Mouse (Mus musculus) common myeloid progenitor, adult 5-6 weeks (primary cell): ENCODE data around the gene Pdgfb. TPM values are rescaled to one million over a fixed set of nuclear protein-coding genes. Genes with fewer than 3 reads are reported as not detected.

Source experiments
- ATAC-seq: replicated peaks from 2 replicates; pipeline ENCODE4 v1.8.0; 2016; ENCODE audit warnings: low read depth, mild to moderate bottlenecking, moderate TSS enrichment, inconsistent platforms; ENCODE audit not compliant: poor library complexity, severe bottlenecking
- total RNA-seq: library from RNA; stranded (forward); fragments of 200-1000, 187-1606 nt; gene quantifications from 2 replicates; pipeline ENCODE4 v1.2.3, GENCODE M21; 2017

The Pdgfb gene
- total RNA-seq: 0.10 and 0.82 TPM in 2 replicates

DNA sequence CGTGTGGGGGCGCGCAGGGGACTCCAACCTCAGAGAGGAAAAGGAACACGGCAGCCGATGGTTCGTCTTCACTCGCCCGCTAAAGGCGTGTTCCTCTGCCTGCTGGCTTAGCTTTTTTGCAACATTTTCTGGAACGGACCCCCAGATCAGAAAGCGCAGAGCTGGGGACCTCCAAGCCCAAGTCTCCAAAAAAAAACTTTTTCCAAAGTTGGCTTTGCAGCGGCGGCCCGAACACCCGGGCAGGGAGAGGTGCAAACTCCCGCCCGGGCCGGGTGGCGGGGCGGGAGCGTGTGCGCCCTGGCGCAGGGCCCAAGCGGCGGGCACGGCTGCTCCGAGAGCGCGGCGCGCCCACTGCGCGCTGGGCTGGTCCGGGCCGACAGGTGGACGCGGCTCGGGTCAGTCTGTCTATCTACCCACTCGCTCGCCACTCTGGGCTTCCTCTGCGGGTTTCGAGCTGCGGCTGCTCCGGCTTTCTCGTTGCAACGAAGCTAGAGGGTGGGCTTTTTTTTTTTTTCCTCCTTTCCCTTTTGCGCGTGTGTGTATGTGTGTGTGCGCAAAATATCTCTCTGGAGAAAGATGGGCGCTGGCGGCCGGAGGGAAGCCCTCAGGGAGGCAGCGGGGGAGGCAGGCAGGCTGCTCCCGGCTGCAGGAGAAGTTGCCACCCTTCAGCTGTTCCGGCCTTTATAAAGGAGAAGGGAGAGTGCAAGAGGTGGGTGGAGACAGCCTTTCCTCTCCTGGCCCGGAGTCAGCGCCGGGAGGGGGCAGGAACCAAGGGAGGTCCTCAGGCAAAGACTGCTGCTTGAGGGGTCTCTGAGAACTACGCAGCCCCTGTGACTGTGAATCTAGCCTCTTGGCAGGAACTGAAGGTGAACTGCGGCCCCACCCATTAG lies at the start of gene Pdgfb:
TSS of gene Pdgfb (minus strand) at position 657 of the 890 bp plus-strand sequence.
- ATAC-seq: peak; percentile 18; the same call in 1 of the 2 replicates

DNA sequence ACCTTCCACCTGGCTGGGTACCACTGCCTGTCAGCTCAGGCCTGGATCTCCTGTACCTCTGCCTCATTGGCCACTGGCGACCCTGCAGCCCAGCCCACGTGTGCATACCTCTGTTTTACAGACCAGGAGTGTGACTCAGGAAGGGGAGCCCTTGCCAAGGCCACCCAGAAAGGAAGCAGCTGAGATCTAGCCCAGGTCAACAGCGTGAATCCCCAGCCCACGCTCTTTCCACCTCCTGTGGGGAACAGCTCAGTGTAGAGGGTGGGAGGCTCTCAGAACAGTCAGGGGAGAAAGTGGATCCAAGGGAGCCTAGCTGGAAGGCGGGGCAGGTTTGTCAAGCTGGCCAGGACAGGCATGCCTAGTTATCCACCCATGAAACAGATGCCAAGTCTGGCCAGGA lies 48.0 kb upstream of the Pdgfb start:
- ATAC-seq: no peak

DNA sequence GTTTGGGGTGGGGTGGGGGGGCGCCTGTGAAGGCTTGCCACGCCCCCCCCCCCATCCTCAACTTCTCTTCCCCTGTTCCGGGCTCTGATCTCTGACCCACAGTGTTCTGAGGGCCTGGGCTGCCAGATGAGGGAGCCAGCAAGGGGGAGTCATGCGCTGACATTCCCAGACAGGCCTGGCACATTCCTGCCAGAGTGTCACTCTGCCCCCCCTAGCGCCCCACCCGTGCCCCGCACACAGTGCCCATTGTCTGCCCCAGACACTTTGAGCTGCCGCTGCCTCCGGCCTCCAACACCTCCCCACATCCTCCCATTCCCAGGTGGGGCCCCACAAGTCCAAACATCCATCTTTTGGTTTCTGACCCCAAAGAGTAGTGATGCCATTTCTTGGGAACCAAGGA lies 47.6 kb upstream of the Pdgfb start:
- no peak for ATAC-seq

DNA sequence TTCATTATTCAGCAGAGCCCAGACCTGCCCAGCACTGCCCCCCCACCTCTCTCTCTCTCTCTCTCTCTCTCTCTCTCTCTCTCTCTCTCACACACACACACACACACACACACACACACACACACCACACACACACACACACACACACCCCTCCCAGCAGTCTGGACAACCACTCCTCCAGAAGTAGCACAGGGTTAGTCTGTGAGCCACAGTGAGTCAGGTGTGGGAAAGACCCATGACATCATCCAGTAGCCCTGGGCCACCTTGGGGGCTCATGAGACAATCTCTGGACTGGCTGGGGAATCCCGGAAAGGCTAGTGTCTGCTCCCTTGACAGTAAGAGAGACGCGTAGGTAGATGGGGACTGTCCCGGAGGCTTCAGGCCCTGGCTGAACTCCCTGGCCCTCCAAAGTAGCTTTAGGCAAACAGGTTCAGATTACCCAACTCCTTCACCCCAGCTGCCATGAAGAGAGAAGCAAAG lies 46.3 kb upstream of the Pdgfb start:
- no peak for ATAC-seq

DNA sequence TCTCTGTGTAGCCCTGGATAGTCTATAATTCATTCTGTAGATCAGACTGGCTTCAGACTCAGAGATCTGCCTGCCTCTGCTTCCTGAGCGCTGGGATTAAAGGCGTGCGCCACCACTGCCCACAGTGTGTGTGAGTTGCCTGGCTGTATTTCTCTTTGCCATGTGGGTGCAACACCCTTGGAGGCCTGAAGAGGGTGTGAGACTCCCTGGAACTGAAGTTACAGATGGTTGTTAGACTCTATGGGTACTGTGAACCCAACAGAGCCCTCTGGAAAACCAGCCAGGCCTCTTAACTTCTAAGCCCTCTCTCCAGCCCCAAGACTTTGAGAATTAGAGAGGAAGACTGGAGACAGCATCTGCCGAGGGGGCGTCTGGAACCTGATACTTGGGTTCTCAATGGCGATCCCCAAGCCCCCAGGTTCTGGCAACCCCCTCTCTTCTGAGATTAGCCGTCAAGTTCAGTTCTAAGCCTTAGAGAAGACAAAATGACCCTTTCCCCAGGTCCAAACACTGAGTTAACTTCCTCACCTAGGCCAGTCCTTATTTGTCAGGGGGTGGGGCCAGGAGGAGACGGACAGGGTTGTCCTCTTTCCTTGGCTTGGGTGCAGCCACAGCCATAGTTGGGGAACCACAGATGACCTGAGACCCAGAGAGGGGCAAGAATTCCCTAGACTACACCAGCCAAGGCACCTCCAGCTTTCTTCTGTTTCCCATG lies 45.7 kb upstream of the Pdgfb start:
- no peak for ATAC-seq

DNA sequence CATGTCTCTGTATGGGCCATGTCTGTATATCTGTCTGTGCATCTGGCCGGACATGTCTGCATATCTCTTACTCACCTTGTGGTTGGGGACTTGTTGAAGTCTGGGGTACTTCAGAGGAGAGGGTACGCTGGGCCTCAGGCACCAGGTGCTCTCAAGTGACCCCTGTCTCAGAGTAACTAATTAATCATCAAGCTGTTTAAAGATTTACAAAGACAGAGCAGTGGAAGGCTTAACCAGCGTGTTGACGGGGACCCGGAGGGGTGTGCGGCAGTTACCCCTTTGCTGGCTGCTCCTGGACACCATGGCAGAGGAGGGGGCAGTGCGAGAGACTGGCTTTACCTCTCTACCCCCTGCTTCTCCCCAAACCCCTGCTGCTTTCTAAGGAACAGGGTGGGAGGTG lies 44.8 kb upstream of the Pdgfb start:
- ATAC-seq: no peak

DNA sequence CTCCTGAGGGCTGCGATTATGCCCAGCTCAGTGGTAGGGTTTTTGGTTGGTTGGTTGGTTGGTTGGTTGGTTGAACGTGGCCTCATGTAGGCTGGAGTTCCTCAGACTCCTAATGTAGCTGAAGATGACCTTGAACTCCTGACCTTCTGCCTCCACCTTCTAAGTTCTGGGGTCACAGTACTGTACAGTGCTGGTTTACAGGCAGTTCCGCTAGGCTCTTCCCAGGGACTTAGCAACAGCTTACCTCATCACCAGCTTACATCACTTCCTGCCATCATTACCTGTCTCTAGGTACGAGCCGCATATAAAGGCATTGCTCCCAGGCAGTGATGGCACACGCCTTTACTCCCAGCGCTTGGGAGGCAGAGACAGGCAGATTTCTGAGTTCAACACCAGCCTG lies 43.4 kb upstream of the Pdgfb start:
- ATAC-seq: no peak

DNA sequence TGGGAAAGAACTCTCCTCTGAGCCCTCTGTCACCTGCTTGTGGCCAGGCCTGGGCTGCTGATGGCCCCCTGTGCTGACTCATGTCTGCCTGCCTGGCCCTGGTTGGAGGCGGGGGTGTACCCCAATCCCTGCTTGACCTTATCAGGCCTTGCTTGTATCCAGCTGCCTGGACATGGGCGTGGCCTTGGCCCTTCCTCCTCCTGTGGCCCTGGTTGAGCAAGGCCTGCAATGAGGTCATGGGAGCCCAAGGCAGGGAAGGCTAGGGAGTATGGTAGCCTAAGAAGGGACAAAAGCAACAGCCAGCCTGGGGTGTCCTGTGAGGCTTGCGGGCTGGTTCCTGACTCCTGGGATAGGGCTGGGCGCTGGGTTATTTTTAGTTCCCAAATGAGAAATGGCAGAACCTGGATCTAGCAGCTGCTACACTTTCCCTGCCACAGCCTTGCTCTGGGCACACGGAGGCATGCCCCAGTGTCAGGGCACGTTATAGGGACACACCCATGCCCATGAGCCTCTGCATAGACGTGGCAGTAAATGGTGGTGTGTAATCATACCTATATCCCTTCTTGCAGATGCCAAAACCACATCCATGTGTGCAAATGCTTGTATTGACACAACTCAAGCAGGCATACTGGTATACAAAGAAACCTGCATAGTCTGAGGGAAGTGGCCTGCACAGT lies 39.4 kb upstream of the Pdgfb start:
- ATAC-seq: no peak

DNA sequence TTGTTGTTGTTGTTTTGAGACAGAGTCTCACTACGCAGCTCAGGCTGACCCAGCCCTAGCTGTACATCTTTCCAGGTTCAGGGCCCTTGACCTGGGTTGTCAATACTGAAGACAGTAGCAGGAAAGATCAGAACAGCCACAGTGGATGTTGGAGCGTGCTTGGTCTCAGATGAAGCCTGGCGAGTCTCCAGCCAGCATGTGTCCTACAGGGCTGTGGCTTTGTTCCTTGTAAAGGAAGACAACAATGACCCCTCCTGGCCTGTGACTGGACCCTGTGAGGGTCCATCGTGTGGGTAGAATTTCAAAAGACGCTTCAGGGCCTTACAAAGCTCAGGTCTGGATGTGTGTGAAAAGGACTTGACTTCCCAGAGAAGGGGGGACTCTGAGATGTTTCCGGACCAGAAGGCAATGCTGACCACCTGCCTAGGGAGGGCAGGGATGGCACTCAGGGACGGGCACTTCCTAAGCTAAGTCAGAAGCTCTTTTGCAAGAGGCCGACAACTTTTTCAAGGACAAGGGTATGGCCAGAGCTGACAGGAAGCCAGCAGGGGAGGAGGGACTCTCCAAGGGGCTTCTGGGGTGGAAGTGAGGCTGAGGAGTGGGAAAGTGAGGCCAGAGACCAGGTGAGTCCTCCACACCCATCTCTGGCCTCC lies 38.7 kb upstream of the Pdgfb start:
- ATAC-seq: no peak

DNA sequence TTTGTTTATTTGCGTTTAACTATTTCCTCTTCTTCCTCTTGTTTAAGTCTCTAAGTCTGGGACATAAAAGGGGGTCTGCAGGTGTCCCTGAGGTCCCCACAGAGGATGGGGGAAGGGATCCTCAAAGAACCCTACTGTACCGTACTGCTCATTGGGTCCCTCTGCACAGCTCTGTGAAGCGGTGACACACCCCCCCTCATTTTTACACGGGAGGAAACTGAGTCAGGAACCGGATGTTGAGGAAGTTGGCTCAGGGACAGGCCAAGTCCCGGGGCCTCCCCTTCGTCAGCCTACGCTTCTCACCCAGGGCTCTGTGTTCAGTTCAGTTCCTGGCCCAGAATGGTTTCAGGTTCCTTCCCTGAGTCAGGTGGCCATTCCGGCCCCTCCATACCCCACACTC lies 37.0 kb upstream of the Pdgfb start:
- no peak for ATAC-seq

DNA sequence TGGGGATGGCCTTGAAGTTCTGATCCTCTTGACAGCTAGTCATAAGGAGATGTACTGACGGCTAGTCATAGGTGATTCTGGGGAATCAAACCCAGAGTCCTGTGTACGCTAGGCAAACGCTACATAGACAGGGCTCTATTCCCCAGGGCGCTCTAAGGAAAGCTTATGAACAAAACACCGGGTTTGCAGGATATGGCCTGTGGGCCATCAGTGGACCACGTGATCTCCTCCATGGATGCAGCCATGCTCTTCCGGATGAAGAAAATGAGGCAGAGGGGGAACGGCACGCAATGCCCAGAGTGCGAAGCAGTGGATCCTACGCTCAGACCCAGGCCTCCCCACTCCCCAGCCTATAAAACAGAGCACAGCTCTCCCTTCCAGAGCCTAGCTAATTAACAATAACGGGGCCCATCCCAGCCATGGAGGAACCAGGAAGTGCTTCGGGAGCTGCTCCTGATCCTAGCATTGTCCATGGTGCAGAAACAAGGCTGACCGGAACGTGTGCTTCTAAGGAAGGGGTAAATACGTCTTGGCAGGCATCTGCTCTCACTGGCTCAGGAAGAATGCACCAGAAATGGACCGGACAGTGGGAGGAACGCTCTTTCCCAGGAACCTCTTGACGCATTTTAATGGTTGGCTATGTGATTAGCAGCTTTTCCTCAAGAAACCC lies 36.5 kb upstream of the Pdgfb start:
- ATAC-seq: no peak

DNA sequence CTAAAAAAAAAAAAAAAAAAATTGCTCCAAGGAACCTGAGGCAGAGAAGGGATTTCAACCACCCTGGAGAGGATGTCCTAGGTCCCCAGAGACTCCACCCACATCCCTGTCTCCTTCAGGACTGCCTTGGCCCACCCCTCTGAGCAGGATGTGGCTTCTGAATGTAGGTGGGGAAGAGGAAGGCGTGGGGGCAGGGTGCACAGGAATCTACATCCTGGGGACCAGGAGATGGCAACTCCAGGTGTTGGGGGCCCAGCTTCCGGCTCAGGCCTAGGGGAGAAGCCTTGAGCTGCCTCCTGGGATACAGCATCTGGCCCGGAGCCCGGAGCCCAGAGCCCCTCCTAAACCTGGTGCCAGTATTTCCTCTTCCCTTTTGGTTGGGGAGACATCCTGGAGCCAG lies 35.3 kb upstream of the Pdgfb start:
- no peak for ATAC-seq

DNA sequence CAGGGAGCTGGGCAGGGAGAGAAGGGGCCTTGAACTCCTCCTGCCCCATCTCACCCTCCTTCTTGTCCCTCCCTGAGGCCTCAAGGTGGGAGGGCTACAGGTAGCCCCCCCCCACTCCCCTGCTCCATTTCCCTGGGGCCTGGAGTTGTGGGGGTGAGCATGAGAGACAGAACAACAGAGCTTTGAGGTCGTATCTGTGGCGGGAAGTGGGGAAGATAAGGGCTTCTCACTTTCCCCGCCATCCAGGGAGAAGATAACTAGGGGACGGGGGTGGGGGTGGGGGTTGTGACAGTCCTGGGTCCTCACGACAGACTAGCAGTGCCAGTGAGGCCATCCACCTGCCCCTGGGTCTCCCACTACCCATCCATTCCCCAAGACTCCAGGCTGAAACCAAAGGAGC lies 33.2 kb upstream of the Pdgfb start:
- ATAC-seq: 0 out of 2 replicates have a peak, but pooled peaks have one; percentile 17

DNA sequence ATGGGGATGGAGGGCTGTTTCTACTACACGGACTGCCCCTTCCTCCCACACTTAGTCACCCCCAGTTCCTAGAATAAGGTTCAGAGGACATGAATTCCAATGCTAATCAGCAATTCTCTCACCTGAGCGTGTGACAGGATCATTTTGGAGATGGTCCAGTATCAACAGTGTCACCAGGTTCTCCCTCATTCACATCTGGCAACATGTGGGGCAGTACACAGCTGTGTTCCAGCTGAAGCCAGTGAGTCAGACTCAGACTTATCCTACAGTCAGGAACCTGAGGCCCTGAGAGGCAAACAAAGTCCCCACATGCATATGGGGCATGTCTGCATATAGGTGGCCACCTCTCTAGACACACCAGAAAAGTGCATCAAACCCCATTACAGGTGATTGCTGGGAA lies 32.5 kb upstream of the Pdgfb start:
- ATAC-seq: no peak

DNA sequence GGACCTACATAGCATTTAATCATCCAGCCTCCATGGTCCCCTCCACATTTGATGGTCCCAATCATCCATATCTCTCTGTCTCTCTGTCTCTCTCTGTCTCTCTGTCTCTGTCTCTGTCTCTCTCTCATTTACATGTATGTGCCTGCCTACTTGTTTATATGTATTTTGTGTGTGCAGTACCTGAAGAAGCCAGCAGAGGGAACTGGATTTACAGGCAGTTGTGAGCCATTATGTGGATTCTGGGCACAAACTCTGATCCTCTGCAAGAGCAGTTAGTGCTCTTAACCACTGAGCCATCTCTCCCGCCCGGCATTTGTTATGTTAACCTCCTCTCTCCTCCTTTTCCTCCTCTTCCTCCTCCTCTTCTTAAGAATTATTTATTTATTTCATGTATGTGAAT lies 31.0 kb upstream of the Pdgfb start:
- ATAC-seq: no peak

DNA sequence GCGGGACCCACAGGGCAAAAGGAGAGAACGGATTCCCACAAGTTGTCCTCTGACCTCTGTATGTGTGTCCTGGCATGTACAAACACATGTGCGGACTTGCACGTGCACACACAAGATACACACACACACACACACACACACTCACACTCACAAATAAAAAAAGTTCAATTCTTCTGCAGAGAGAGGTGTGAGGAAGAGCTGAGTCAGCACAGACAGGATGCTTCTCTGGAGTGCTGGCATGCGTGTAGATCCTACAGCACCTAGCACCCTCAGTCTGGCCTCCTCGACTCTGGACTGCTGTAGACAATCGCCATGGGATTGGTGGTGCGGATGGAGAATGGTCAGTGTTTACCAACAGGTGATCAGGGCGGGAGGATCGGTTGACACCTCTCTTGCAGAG lies 29.5 kb upstream of the Pdgfb start:
- no peak for ATAC-seq

DNA sequence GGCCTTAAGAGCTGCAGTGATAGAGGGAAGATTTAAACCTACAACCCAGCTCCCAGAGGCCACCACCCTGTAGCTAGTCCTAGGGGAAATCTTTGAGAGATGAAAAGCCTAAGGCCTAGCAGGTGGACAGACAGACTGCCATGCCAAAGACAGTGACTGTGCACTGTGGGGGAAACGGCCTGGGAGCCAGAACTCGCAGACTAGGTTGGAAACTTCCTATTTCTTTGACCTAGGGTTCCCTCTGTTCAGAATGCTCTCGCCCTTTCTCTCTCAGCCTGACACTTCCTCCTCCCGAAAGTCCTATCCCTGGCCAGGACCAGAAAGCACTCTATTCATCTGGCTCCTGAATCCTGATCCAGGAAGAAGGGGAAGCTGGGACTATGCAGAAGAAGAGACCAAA lies 27.4 kb upstream of the Pdgfb start:
- 0 out of 2 replicates have a peak, but pooled peaks have one; percentile 39 for ATAC-seq

DNA sequence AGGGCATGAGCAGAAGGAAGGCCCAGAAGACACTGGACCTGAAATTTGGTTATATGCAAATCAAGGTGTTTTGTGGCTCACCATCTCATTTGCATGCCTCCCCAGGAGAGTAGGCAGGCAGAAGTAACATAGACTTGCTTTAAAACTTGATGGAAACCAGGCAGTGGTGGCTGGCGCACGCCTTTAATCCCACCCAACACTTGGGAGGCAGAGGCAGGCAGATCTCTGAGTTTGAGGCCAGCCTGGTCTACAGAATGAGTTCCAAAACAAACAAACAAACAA lies 23.3 kb upstream of the Pdgfb start:
- ATAC-seq: no peak

DNA sequence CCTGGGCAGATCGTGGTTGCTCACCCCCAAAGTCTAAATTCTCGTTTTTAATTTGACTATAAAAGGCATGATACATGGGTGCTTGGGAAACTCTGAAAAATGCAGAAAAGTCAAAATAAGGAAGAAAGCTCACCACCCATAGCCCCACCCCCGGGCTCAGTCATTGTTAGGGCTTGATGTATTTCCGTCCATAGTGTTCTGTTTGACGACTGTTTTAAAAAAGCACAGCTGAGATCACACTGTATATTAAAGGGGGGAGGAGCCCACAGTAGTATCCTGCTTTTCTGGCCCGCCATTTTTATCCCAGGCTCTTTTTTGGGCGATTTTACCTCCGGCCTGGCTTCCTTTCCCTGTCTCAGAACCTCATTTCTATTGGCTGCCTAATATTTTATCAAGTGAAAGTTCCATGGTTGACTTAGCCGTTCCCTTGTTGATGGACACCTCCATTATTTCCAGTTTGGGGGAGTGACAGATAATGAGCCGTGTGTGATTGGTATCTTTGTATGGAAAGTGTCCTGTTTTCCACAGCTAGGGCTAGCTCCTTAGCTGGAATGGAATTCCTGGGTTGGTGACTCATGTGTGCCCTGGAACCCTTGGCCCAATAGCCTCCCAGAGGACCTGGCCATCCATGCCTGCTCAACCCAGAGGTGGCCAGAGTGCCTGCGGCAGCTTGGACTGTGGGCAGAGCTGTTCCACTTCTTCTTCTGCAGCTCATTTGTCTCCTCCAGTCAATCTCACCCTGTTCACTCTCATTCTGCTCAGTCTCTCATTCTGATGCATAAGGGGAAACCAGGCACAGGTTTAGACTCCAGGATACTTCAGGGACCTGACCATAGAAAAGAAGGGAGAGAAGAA lies 22.7 kb upstream of the Pdgfb start:
- no peak for ATAC-seq
